Mouse (Mus musculus): Measurements from ENCODE around the gene Asxl2. TPM values are rescaled to one million over a fixed set of nuclear protein-coding genes. Genes with fewer than 3 reads are reported as not detected.
"Not testable (repeated sequence)": the region's sequence is repeated elsewhere in the genome, so short reads cannot be mapped to it uniquely, and the experiment has no call there.

Asxl2 gene
- polyA plus RNA-seq, 1 experiment from 2014 or later, result 19.4 TPM

- H3K9ac ChIP-seq (replicated peaks), result no peak overlapping the region
- peaks cover 79% of the 10 kb centered on the region for H3K36me3 ChIP-seq
- no peak overlapping the region for H3K4me2 ChIP-seq
- no peaks in the 10 kb centered on the region for H3K27me3 ChIP-seq
- no peak overlapping the region for H3K4me3 ChIP-seq (replicated peaks)
- WGBS, result 73% methylated on average over 4 of the region's 4 CpGs
- H3K4me1 ChIP-seq (replicated peaks), result no peaks in the 10 kb centered on the region
- no peaks in the 10 kb centered on the region for H3K9me3 ChIP-seq
- no peak for ATAC-seq (ENCODE audit: insufficient number of reproducible peaks, insufficient read depth, low FRiP score, low TSS enrichment, low read depth)
- no peak overlapping the region for H3K27ac ChIP-seq
These were observed 73.0 kb downstream of the Asxl2 start for GRCm38 (mm10) chr12:3499662-3500061.

- H3K4me3 ChIP-seq (replicated peaks), result no peak overlapping the region
- H3K9me3 ChIP-seq, result no peaks in the 10 kb centered on the region
- WGBS, result 87% methylated on average over 6 of the region's 6 CpGs
- H3K27me3 ChIP-seq, result no peaks in the 10 kb centered on the region
- peaks cover 76% of the 10 kb centered on the region for H3K36me3 ChIP-seq
- no peaks in the 10 kb centered on the region for H3K4me1 ChIP-seq (replicated peaks)
- H3K4me2 ChIP-seq, result no peak overlapping the region
- no peak overlapping the region for H3K9ac ChIP-seq (replicated peaks)
- H3K27ac ChIP-seq, result no peak overlapping the region
- ATAC-seq (ENCODE audit: insufficient number of reproducible peaks, insufficient read depth, low FRiP score, low TSS enrichment, low read depth), result no peak
These were observed 73.4 kb downstream of the Asxl2 start for GRCm38 (mm10) chr12:3500071-3500470.

GRCm38 (mm10) chr12:3518665-3519297 is 92.1 kb downstream of the Asxl2 start:
- WGBS, result 83% methylated on average over 4 of the region's 4 CpGs
- no peak overlapping the region for H3K27ac ChIP-seq
- no peaks in the 10 kb centered on the region for H3K9me3 ChIP-seq

GRCm38 (mm10) chr12:3521806-3522205 is 95.1 kb downstream of the Asxl2 start:
- H3K36me3 ChIP-seq; ATAC-seq (ENCODE audit: insufficient number of reproducible peaks, insufficient read depth, low FRiP score, low TSS enrichment, low read depth); H3K4me2 ChIP-seq; H3K27ac ChIP-seq; H3K9ac ChIP-seq (replicated peaks); H3K4me3 ChIP-seq (replicated peaks); H3K4me1 ChIP-seq (replicated peaks); H3K9me3 ChIP-seq; H3K27me3 ChIP-seq: not testable (repeated sequence)
- 95% methylated on average over 8 of the region's 8 CpGs for WGBS

More at GRCm38 (mm10) chr12:3518665-3519297, 92.1 kb downstream of the Asxl2 start:
- Histone ChIP-seq H3K4me2 (no peak overlapping the region), H3K4me1 (replicated peaks) (no peaks in the 10 kb centered on the region), H3K27me3 (no peaks in the 10 kb centered on the region), H3K4me3 (replicated peaks) (no peak overlapping the region), H3K36me3 (no peaks in the 10 kb centered on the region), H3K9ac (replicated peaks) (no peak overlapping the region)
- ATAC-seq (ENCODE audit: insufficient number of reproducible peaks, insufficient read depth, low FRiP score, low TSS enrichment, low read depth), result no peak

GRCm38 (mm10) chr12:3525536-3525935 is 98.9 kb downstream of the Asxl2 start:
- no peak overlapping the region for H3K4me3 ChIP-seq (replicated peaks)
- 92% methylated on average over 5 of the region's 5 CpGs for WGBS
- no peak for ATAC-seq (ENCODE audit: insufficient number of reproducible peaks, insufficient read depth, low FRiP score, low TSS enrichment, low read depth)

GRCm38 (mm10) chr12:3535446-3535845 is 108.8 kb downstream of the Asxl2 start:
- not testable (repeated sequence) for ATAC-seq (ENCODE audit: insufficient number of reproducible peaks, insufficient read depth, low FRiP score, low TSS enrichment, low read depth); H3K9ac ChIP-seq (replicated peaks); H3K27ac ChIP-seq; H3K27me3 ChIP-seq; H3K9me3 ChIP-seq; H3K36me3 ChIP-seq; H3K4me1 ChIP-seq (replicated peaks); H3K4me3 ChIP-seq (replicated peaks); H3K4me2 ChIP-seq
- 85% methylated on average over 1 of the region's 1 CpGs for WGBS

More at GRCm38 (mm10) chr12:3525536-3525935, 98.9 kb downstream of the Asxl2 start:
- no peaks in the 10 kb centered on the region for H3K4me1 ChIP-seq (replicated peaks)
- H3K9ac ChIP-seq (replicated peaks), result no peak overlapping the region
- no peaks in the 10 kb centered on the region for H3K9me3 ChIP-seq
- no peaks in the 10 kb centered on the region for H3K36me3 ChIP-seq
- no peaks in the 10 kb centered on the region for H3K27me3 ChIP-seq
- H3K4me2 ChIP-seq, result no peak overlapping the region
- no peak overlapping the region for H3K27ac ChIP-seq

GRCm38 (mm10) chr12:3537616-3538015 is 111.0 kb downstream of the Asxl2 start:
- no peaks in the 10 kb centered on the region for H3K36me3 ChIP-seq
- no peak for ATAC-seq (ENCODE audit: insufficient number of reproducible peaks, insufficient read depth, low FRiP score, low TSS enrichment, low read depth)
- 63% methylated on average over 3 of the region's 3 CpGs for WGBS
- no peaks in the 10 kb centered on the region for H3K27me3 ChIP-seq
- H3K27ac ChIP-seq, result no peak overlapping the region
- no peaks in the 10 kb centered on the region for H3K4me1 ChIP-seq (replicated peaks)
- H3K9ac ChIP-seq (replicated peaks), result no peak overlapping the region
- H3K4me3 ChIP-seq (replicated peaks), result no peak overlapping the region
- 0 out of 2 replicates have a peak, but pooled peaks cover under 1% of the 10 kb centered on the region for H3K9me3 ChIP-seq
- H3K4me2 ChIP-seq, result no peak overlapping the region

- Histone ChIP-seq H3K27me3 (no peaks in the 10 kb centered on the region), H3K27ac (no peak overlapping the region), H3K9ac (replicated peaks) (no peak overlapping the region), H3K36me3 (no peaks in the 10 kb centered on the region), H3K9me3 (no peaks in the 10 kb centered on the region), H3K4me3 (replicated peaks) (no peak overlapping the region), H3K4me2 (no peak overlapping the region), H3K4me1 (replicated peaks) (no peaks in the 10 kb centered on the region)
- 88% methylated on average over 1 of the region's 1 CpGs for WGBS
- ATAC-seq (ENCODE audit: insufficient number of reproducible peaks, insufficient read depth, low FRiP score, low TSS enrichment, low read depth), result no peak
These were observed 111.4 kb downstream of the Asxl2 start for GRCm38 (mm10) chr12:3538036-3538435.

- no peaks in the 10 kb centered on the region for H3K27me3 ChIP-seq
- no peak overlapping the region for H3K4me3 ChIP-seq (replicated peaks)
- no peak overlapping the region for H3K9ac ChIP-seq (replicated peaks)
- H3K36me3 ChIP-seq, result no peaks in the 10 kb centered on the region
- no peak overlapping the region for H3K27ac ChIP-seq
- no peaks in the 10 kb centered on the region for H3K4me1 ChIP-seq (replicated peaks)
- H3K9me3 ChIP-seq, result no peaks in the 10 kb centered on the region
- H3K4me2 ChIP-seq, result no peak overlapping the region
- ATAC-seq (ENCODE audit: insufficient number of reproducible peaks, insufficient read depth, low FRiP score, low TSS enrichment, low read depth), result no peak
- 70% methylated on average over 2 of the region's 2 CpGs for WGBS
These were observed 112.9 kb downstream of the Asxl2 start for GRCm38 (mm10) chr12:3539605-3540004.

GRCm38 (mm10) chr12:3540871-3541270 is 114.2 kb downstream of the Asxl2 start:
- no peak overlapping the region for H3K27ac ChIP-seq
- H3K27me3 ChIP-seq, result no peaks in the 10 kb centered on the region
- WGBS, result 89% methylated on average over 7 of the region's 7 CpGs
- no peak for ATAC-seq (ENCODE audit: insufficient number of reproducible peaks, insufficient read depth, low FRiP score, low TSS enrichment, low read depth)
- no peaks in the 10 kb centered on the region for H3K9me3 ChIP-seq
- H3K9ac ChIP-seq (replicated peaks), result no peak overlapping the region
- H3K36me3 ChIP-seq, result no peaks in the 10 kb centered on the region
- no peaks in the 10 kb centered on the region for H3K4me1 ChIP-seq (replicated peaks)
- H3K4me2 ChIP-seq, result no peak overlapping the region
- H3K4me3 ChIP-seq (replicated peaks), result no peak overlapping the region

GRCm38 (mm10) chr12:3545451-3545850 is 118.8 kb downstream of the Asxl2 start:
- Histone ChIP-seq H3K9me3 (no peaks in the 10 kb centered on the region), H3K4me2 (no peak overlapping the region), H3K27me3 (no peaks in the 10 kb centered on the region), H3K27ac (no peak overlapping the region), H3K9ac (replicated peaks) (no peak overlapping the region), H3K4me3 (replicated peaks) (no peak overlapping the region), H3K36me3 (no peaks in the 10 kb centered on the region), H3K4me1 (replicated peaks) (peaks cover 14% of the 10 kb centered on the region; the same call in 1 of the 2 replicates)
- no peak for ATAC-seq (ENCODE audit: insufficient number of reproducible peaks, insufficient read depth, low FRiP score, low TSS enrichment, low read depth)
- WGBS, result 81% methylated on average over 3 of the region's 3 CpGs

GRCm38 (mm10) chr12:3546121-3546658 is 119.5 kb downstream of the Asxl2 start:
- no peaks in the 10 kb centered on the region for H3K9me3 ChIP-seq
- ATAC-seq (ENCODE audit: insufficient number of reproducible peaks, insufficient read depth, low FRiP score, low TSS enrichment, low read depth), result no peak
- H3K4me2 ChIP-seq, result no peak overlapping the region
- H3K9ac ChIP-seq (replicated peaks), result no peak overlapping the region
- H3K4me1 ChIP-seq (replicated peaks), result peaks cover 17% of the 10 kb centered on the region; the same call in 1 of the 2 replicates
- H3K27ac ChIP-seq, result no peak overlapping the region
- no peak overlapping the region for H3K4me3 ChIP-seq (replicated peaks)
- 53% methylated on average over 4 of the region's 4 CpGs for WGBS
- no peaks in the 10 kb centered on the region for H3K36me3 ChIP-seq
- H3K27me3 ChIP-seq, result no peaks in the 10 kb centered on the region

Data from limb, embryonic 12.5 days (tissue).